Mouse (Mus musculus) midbrain, postnatal 0 days (tissue): Measurements from ENCODE around the gene Kazald1. TPM values are rescaled to one million over a fixed set of nuclear protein-coding genes. Genes with fewer than 3 reads are reported as not detected.

Experiments used
- ATAC-seq: fragments of 200-750 bp; cut with Nextera tagmentation; 2 replicates; pipeline ENCODE4 v1.8.0; 2017; ENCODE audit warnings: moderate number of reproducible peaks, mild to moderate bottlenecking, moderate TSS enrichment, moderate library complexity; ENCODE audit not compliant: low FRiP score
- DNase-seq: peaks from one replicate; pipeline ENCODE4 v3.0.0-alpha.2; 2015; ENCODE audit warnings: low spot score
- H3K27ac ChIP-seq: fragments of 300-500 bp; sonication (generic); 2 replicates; pipeline ENCODE4 v1.5.1; 2014; ENCODE audit warnings: low read depth, mild to moderate bottlenecking, low read length, mixed read lengths
- H3K27me3 ChIP-seq: fragments of 300-500 bp; sonication (generic); 2 replicates; pipeline ENCODE4 v1.6.1; 2014; ENCODE audit warnings: low read length, control low read depth, mixed read lengths; ENCODE audit not compliant: insufficient read depth
- H3K36me3 ChIP-seq: fragments of 300-500 bp; sonication (generic); 2 replicates; pipeline ENCODE4 v1.6.1; 2014; ENCODE audit warnings: low read length, control low read depth, mixed read lengths; ENCODE audit not compliant: insufficient read depth
- H3K4me1 ChIP-seq: fragments of 300-500 bp; sonication (generic); 2 replicates; pipeline ENCODE4 v1.6.1; 2014; ENCODE audit warnings: mild to moderate bottlenecking, control low read depth, antibody characterized with exemption, low read length, mixed read lengths; ENCODE audit not compliant: insufficient read depth
- H3K4me2 ChIP-seq: fragments of 300-500 bp; sonication (generic); 2 replicates; pipeline ENCODE4 v1.6.1; 2014; ENCODE audit warnings: low read depth, mild to moderate bottlenecking, low read length, mixed read lengths; ENCODE audit not compliant: poor library complexity, severe bottlenecking
- H3K4me3 ChIP-seq: fragments of 300-500 bp; sonication (generic); 2 replicates; pipeline ENCODE4 v1.5.1; 2014; ENCODE audit warnings: low read depth, mild to moderate bottlenecking, low read length, moderate library complexity
- H3K9ac ChIP-seq: fragments of 300-500 bp; sonication (generic); replicated peaks from 2 replicates; pipeline ENCODE4 v1.6.1; 2014; ENCODE audit warnings: mild to moderate bottlenecking, low read length, moderate library complexity, mixed read lengths; ENCODE audit not compliant: poor library complexity, severe bottlenecking
- H3K9me3 ChIP-seq: fragments of 300-500 bp; sonication (generic); 2 replicates; pipeline ENCODE4 v1.6.1; 2016; ENCODE audit warnings: low read length, control low read depth
- CTCF ChIP-seq: IDR thresholded peaks from 2 replicates; pipeline ENCODE4 v1.5.1; 2016; ENCODE audit warnings: antibody characterized with exemption, mild to moderate bottlenecking
- WGBS: fragments of 180-500 bp; shearing (Covaris S2); extraction: QIAGEN DNeasy Blood & Tissue Kit; methylation state at CpG from one replicate; pipeline ENCODE4 v1.1.7; 2014; 5-methylcytosine and 5-hydroxymethylcytosine counted together
- polyA plus RNA-seq: library from polyadenylated mRNA; unstranded; fragments of >200 nt; fragmentation: Nextera tagmentation; extraction: Ambion mirVana; gene quantifications from 2 replicates; pipeline ENCODE4 v1.2.1, GENCODE M21; 2015
- total RNA-seq: library from RNA; depleted of rRNA; stranded (reverse); fragments of >200 nt; gene quantifications from 2 replicates; pipeline ENCODE4 v1.2.3, GENCODE M21; 2014

Kazald1 gene
- total and polyA plus RNA-seq, 2 experiments from 2014 or later, result 2.2 to 2.3 TPM

- no peaks in the 10 kb centered on the region for H3K9me3 ChIP-seq
These were observed 16.2 kb upstream of the Kazald1 start for GRCm38 (mm10) chr19:45058841-45059240.

DNA sequence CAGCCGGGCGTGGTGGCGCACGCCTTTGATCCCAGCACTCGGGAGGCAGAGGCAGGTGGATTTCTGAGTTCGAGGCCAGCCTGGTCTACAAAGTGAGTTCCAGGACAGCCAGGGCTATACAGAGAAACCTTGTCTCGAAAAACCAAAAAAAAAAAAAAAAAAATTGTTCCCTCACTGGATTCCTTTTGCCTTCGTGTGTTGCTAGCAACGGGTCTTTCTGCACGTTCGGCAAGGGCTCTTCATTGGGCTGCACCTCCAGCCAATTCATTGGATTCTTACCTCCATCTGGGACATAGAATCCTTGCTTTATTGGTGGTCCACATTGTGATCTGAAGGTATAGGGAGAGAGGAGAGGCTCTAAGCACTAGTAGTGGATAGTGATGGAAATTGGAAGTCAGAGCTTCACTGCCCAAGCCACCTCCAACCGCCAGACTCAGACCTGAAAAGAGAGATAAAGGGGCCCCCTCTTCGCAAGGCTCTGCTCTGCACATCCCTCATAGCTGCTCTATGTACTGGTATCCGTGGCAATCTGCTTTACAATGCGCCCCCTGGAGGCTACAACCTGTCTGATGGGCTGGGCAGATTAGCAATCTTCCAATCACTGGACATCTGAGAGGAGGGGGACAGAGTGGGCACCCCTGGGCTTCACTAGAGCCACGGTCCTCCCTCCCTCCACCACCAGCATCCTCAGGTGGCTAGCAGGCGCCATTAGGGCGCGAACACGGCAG is 11.3 kb upstream of the Kazald1 start:
- ATAC-seq, result 0 out of 2 replicates have a peak, but pooled peaks have one; percentile 36
- Histone ChIP-seq H3K36me3 (no peaks in the 10 kb centered on the region), H3K4me3 (peak overlapping the region; percentile 8; the same call in 1 of the 2 replicates), H3K27me3 (peaks cover 26% of the 10 kb centered on the region), H3K9me3 (no peaks in the 10 kb centered on the region), H3K4me1 (0 out of 2 replicates have a peak, but pooled peaks cover 3% of the 10 kb centered on the region), H3K9ac (peak overlapping the region; percentile 36; the same call in 1 of the 2 replicates), H3K27ac (no peak overlapping the region), H3K4me2 (peak overlapping the region; percentile 28)
- DNase-seq, result peak; percentile 51
- 39% methylated on average over 18 of the region's 20 CpGs for WGBS
- peak; percentile 62 for TF ChIP-seq CTCF

More at GRCm38 (mm10) chr19:45058841-45059240, 16.2 kb upstream of the Kazald1 start:
- Histone ChIP-seq H3K27ac (peak overlapping the region; percentile 91), H3K4me2 (peak overlapping the region; percentile 47), H3K4me1 (peaks cover 12% of the 10 kb centered on the region; the same call in 1 of the 2 replicates), H3K27me3 (no peaks in the 10 kb centered on the region), H3K4me3 (peak overlapping the region; percentile 51), H3K9ac (peak overlapping the region; percentile 75), H3K36me3 (peaks cover 14% of the 10 kb centered on the region)
- WGBS, result under 1% methylated on average over 14 of the region's 14 CpGs
- no peak for TF ChIP-seq CTCF
- ATAC-seq (no peak), DNase-seq (no peak)

DNA sequence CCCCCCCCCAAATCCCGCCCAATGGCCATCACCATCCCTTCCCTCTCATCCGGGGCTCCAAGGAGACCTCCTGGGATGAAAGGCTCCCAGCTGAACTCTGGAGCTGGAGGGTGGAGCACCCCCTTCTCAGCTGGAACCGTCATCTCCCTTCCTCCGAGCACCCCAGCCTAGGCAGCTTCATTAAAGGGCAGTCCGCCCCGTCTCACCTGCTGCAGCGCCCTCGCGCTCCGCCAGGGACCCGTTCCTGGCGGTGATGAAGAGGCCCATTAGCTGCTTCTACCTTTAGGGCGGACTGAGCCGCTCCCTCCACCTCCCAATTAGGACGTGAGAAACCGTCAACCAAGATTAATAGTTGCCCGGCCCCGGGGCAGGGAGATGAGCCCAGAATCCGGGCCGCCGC is 9.8 kb upstream of the Kazald1 start:
- WGBS, result 6% methylated on average over 21 of the region's 21 CpGs
- Histone ChIP-seq H3K9me3 (no peaks in the 10 kb centered on the region), H3K4me3 (no peak overlapping the region), H3K27ac (no peak overlapping the region), H3K27me3 (peaks cover 26% of the 10 kb centered on the region), H3K4me1 (no peaks in the 10 kb centered on the region), H3K36me3 (no peaks in the 10 kb centered on the region), H3K9ac (no peak overlapping the region), H3K4me2 (no peak overlapping the region)
- DNase-seq (no peak), ATAC-seq (no peak)
- TF ChIP-seq CTCF, result no peak

DNA sequence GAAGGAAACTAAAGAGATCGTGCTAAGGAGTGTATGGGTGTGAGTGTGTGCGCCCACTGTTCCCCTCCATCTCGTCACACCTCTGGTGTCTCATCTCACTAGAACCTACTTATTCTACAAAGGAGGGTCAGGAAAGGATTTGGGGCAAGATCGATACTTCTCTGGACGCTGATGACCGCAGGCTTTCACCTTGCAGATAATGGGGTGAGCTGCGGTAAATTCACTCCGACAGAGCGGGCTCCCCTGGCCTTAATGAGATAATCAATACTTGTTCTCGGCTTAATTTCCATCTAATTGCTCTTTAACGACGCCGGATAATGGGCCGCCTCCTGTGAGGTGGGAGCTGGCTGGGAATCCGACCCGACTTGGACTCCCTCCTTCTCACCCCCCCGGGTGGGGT is 7.9 kb upstream of the Kazald1 start:
- Histone ChIP-seq H3K27ac (no peak overlapping the region), H3K9me3 (no peaks in the 10 kb centered on the region), H3K9ac (no peak overlapping the region), H3K27me3 (peaks cover 30% of the 10 kb centered on the region), H3K4me3 (no peak overlapping the region), H3K4me2 (no peak overlapping the region), H3K36me3 (no peaks in the 10 kb centered on the region), H3K4me1 (no peaks in the 10 kb centered on the region)
- DNase-seq (no peak), ATAC-seq (no peak)
- TF ChIP-seq CTCF, result no peak
- WGBS, result 21% methylated on average over 17 of the region's 17 CpGs

DNA sequence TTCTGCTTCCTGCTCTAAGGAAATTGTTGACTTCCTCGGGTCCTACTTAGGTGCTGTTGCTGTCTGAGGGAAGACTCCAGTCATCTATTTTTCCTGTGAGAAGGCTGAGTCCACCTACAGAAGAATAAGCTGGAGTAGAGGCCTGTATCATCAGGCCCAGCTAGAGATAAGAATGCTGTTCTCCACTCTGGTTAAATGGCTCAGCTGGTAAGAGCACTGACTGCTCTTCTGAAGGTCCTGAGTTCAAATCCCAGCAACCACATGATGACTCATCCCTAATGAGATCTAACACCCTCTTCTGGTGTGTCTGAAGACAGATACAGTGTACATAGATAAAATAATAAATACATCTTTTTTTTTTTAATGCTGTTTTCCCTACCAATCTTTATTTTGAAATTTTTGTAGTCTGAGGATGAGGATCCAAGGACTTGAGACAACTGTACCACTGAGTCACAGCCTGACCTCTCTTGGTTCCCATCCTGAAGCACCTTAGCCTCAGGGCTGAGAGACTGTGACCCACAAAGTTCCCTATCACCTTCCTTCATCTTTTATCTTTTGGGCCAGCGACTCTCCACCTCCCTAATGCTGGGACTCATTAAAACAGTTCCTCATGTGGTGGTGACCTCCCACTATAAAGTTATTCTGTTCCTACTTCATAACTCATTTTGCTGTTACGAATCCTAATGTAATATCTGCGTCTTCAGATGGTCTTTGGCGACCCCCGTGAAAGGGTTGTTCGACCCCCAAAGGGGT is 7.1 kb upstream of the Kazald1 start:
- H3K4me1 ChIP-seq, result no peaks in the 10 kb centered on the region

More for the DNA sequence above, 7.1 kb upstream of the Kazald1 start:
- 82% methylated on average over 7 of the region's 7 CpGs for WGBS
- Histone ChIP-seq H3K36me3 (no peaks in the 10 kb centered on the region), H3K9ac (no peak overlapping the region), H3K9me3 (no peaks in the 10 kb centered on the region), H3K4me3 (no peak overlapping the region), H3K27ac (no peak overlapping the region), H3K4me2 (no peak overlapping the region), H3K27me3 (peaks cover 30% of the 10 kb centered on the region)
- DNase-seq (no peak), ATAC-seq (no peak)
- no peak for TF ChIP-seq CTCF
